Mouse (Mus musculus) embryonic fibroblast, embryonic 13.5 days (primary cell): ENCODE measurements around the gene Crocc.

ENCODE experiments used
- CTCF ChIP-seq: IDR thresholded peaks from 2 replicates; pipeline ENCODE4 v1.5.1; 2011; ENCODE audit warnings: mild to moderate bottlenecking, control low read depth, low read length, moderate library complexity, borderline replicate concordance; ENCODE audit not compliant: insufficient read depth
- POLR2A ChIP-seq: IDR thresholded peaks from 2 replicates; pipeline ENCODE4 v1.6.1; 2011; ENCODE audit warnings: low read depth, mild to moderate bottlenecking, control low read depth, low read length, moderate library complexity

GRCm38 (mm10) chr4:140971691-140972090, 88.7 kb downstream of the Crocc start:
- TF ChIP-seq CTCF (no peak), POLR2A (no peak)
